Mouse (Mus musculus) heart, postnatal 0 days (tissue): ENCODE results near the gene Lef1. TPM values are rescaled to one million over a fixed set of nuclear protein-coding genes. Genes with fewer than 3 reads are reported as not detected.

ENCODE experiments used
- ATAC-seq: fragments of 200-750 bp; cut with Nextera tagmentation; 2 replicates; pipeline ENCODE4 v1.8.0; 2017; ENCODE audit warnings: low read depth, moderate number of reproducible peaks, moderate library complexity; ENCODE audit not compliant: insufficient read depth
- DNase-seq: peaks from one replicate; pipeline ENCODE4 v3.0.0-alpha.2; 2016; ENCODE audit warnings: low spot score
- H3K27ac ChIP-seq: fragments of 300-500 bp; sonication (generic); 2 replicates; pipeline ENCODE4 v1.5.1; 2014; ENCODE audit warnings: low read depth, mild to moderate bottlenecking
- H3K27me3 ChIP-seq: fragments of 300-500 bp; sonication (generic); 2 replicates; pipeline ENCODE4 v1.6.1; 2014; ENCODE audit warnings: low read length, mixed read lengths; ENCODE audit not compliant: control insufficient read depth, insufficient read depth
- H3K36me3 ChIP-seq: fragments of 300-500 bp; sonication (generic); replicated peaks from 2 replicates; pipeline ENCODE4 v1.6.1; 2014; ENCODE audit warnings: low read length, mixed read lengths; ENCODE audit not compliant: control insufficient read depth, insufficient read depth
- H3K4me1 ChIP-seq: fragments of 300-500 bp; sonication (generic); 2 replicates; pipeline ENCODE4 v1.6.1; 2014; ENCODE audit warnings: antibody characterized with exemption; ENCODE audit not compliant: control insufficient read depth, insufficient read depth
- H3K4me2 ChIP-seq: fragments of 300-500 bp; sonication (generic); 2 replicates; pipeline ENCODE4 v1.6.1; 2014; ENCODE audit warnings: low read depth, mild to moderate bottlenecking, low read length, moderate library complexity
- H3K4me3 ChIP-seq: fragments of 300-500 bp; sonication (generic); 2 replicates; pipeline ENCODE4 v1.5.1; 2014; ENCODE audit warnings: low read depth, low read length
- H3K9ac ChIP-seq: fragments of 300-500 bp; sonication (generic); replicated peaks from 2 replicates; pipeline ENCODE4 v1.6.1; 2014; ENCODE audit warnings: low read depth, low read length, mixed read lengths
- H3K9me3 ChIP-seq: fragments of 300-500 bp; sonication (generic); replicated peaks from 2 replicates; pipeline ENCODE4 v1.6.1; 2016; ENCODE audit warnings: low read length; ENCODE audit not compliant: control insufficient read depth
- CTCF ChIP-seq: IDR thresholded peaks from 2 replicates; pipeline ENCODE4 v1.5.1; 2016; ENCODE audit warnings: antibody characterized with exemption, control low read depth, low read depth
- EP300 ChIP-seq: IDR thresholded peaks from 2 replicates; pipeline ENCODE4 v1.6.1; 2016; ENCODE audit warnings: antibody characterized with exemption, low read depth
- WGBS: fragments of 180-500 bp; shearing (Covaris S2); extraction: QIAGEN DNeasy Blood & Tissue Kit; methylation state at CpG from one replicate; pipeline ENCODE4 v1.1.7; 2014; 5-methylcytosine and 5-hydroxymethylcytosine counted together
- polyA plus RNA-seq: library from polyadenylated mRNA; unstranded; fragments of >200 nt; fragmentation: Nextera tagmentation; extraction: Ambion mirVana; gene quantifications from 2 replicates; pipeline ENCODE4 v1.2.1, GENCODE M21; 2015
- total RNA-seq: library from RNA; depleted of rRNA; stranded (reverse); fragments of >200 nt; gene quantifications from 2 replicates; pipeline ENCODE4 v1.2.3, GENCODE M21; 2014; ENCODE audit warnings: low replicate concordance

Gene Lef1
- total and polyA plus RNA-seq, 2 experiments from 2014 or later = 0.87 TPM; not detected in 1

- H3K4me1 ChIP-seq = peaks cover 17% of the 10 kb centered on the region; the same call in 1 of the 2 replicates
- H3K27ac ChIP-seq = no peak overlapping the region
- 3% methylated on average over 34 of the region's 34 CpGs for WGBS
- H3K36me3 ChIP-seq = no peaks in the 10 kb centered on the region
- H3K4me3 ChIP-seq = peak overlapping the region; percentile 47
- peaks cover 95% of the 10 kb centered on the region for H3K27me3 ChIP-seq
- peak overlapping the region; percentile 68; the same call in 1 of the 2 replicates for H3K4me2 ChIP-seq
- H3K9me3 ChIP-seq = no peaks in the 10 kb centered on the region
- ATAC-seq (no peak), DNase-seq (no peak)
- H3K9ac ChIP-seq = no peak overlapping the region
- TF ChIP-seq EP300 (no peak), CTCF (no peak)
Observed at GRCm38 (mm10) chr3:131107301-131108093, 2.8 kb upstream of the Lef1 start.

DNA sequence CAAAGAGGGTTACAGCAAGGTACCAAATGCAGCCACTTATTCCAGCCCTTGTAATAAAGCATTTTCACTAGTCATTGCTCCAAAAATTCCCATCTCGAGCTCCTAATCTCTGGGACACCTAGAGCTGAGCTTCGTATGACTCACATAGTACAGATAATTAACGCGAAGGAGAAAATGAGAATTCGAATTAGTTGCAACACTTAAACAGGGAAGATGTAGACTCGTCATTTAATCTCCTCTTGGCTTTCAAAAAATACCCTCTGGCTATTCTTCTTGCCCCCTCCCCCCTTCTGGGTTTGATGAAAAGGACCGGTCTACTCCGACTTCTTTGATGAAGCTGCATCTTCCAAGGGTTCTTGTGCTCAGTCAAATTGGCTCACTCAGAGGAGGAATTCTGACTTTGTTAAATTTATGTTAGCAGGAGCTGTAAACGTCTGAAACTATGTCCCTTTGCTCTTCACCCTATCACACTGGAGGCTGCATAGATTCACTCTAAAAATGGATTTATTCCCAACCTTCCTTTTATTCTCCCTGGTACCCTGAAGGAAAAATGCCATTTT lies 2.1 kb upstream of the Lef1 start:
- H3K4me3 ChIP-seq = no peak overlapping the region
- no peak overlapping the region for H3K9ac ChIP-seq
- no peaks in the 10 kb centered on the region for H3K36me3 ChIP-seq
- H3K4me1 ChIP-seq = peaks cover 17% of the 10 kb centered on the region; the same call in 1 of the 2 replicates
- no peak for TF ChIP-seq CTCF
- no peak for TF ChIP-seq EP300
- H3K4me2 ChIP-seq = peak overlapping the region; percentile 68; the same call in 1 of the 2 replicates
- H3K27ac ChIP-seq = no peak overlapping the region
- peaks cover 97% of the 10 kb centered on the region for H3K27me3 ChIP-seq
- no peaks in the 10 kb centered on the region for H3K9me3 ChIP-seq
- 12% methylated on average over 9 of the region's 9 CpGs for WGBS
- DNase-seq (no peak), ATAC-seq (no peak)

DNA sequence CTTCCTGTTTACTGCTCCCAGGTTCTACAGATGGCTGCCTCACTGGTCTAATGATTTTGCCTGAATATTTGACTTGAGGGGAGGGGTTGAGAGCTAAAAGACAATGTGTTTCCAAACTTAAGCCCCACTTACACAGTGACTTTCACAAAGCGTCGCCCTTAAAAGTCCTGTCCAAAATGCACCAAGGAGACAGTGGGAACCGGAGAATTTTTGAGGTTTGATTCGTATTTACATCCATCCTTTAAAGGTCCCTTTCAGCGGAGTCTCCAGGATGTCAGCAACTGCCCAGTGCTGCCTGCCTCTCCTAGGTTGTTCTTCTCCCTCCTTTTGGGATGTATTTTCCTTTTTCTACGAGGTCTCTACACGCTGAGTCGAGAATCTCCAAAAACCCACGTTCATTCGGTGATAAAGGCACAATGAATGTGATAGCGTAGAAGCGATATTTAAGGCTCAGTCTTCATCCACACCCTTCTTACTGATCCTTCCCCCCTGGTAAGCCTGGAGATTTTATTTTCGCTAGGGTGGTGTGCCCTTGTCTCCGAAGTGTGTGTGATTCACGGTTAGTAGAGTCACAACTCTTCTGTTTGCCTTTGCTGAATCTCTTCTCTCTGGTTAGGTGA lies 1.1 kb upstream of the Lef1 start:
- Histone ChIP-seq H3K4me3 (peak overlapping the region; percentile 56; the same call in 1 of the 2 replicates), H3K27ac (no peak overlapping the region), H3K4me2 (peak overlapping the region; percentile 75; the same call in 1 of the 2 replicates), H3K4me1 (peaks cover 17% of the 10 kb centered on the region; the same call in 1 of the 2 replicates), H3K9me3 (no peaks in the 10 kb centered on the region), H3K27me3 (peaks cover 96% of the 10 kb centered on the region), H3K9ac (no peak overlapping the region), H3K36me3 (no peaks in the 10 kb centered on the region)
- ATAC-seq (no peak), DNase-seq (no peak)
- 4% methylated on average over 15 of the region's 15 CpGs for WGBS
- TF ChIP-seq CTCF = no peak
- TF ChIP-seq EP300 = no peak

- DNase-seq (no peak), ATAC-seq (no peak)
- peaks cover 17% of the 10 kb centered on the region; the same call in 1 of the 2 replicates for H3K4me1 ChIP-seq
- no peaks in the 10 kb centered on the region for H3K36me3 ChIP-seq
- H3K9ac ChIP-seq = no peak overlapping the region
- no peak overlapping the region for H3K27ac ChIP-seq
- under 1% methylated on average over 14 of the region's 14 CpGs for WGBS
- no peaks in the 10 kb centered on the region for H3K9me3 ChIP-seq
- peak overlapping the region; percentile 56 for H3K4me3 ChIP-seq
- TF ChIP-seq EP300 (no peak), CTCF (no peak)
- peak overlapping the region; percentile 75 for H3K4me2 ChIP-seq
- peaks cover 96% of the 10 kb centered on the region for H3K27me3 ChIP-seq
Observed at GRCm38 (mm10) chr3:131109686-131110070, 593 bp upstream of the Lef1 start.

GRCm38 (mm10) chr3:131111151-131111850 lies 1.0 kb downstream of the Lef1 start:
- H3K9me3 ChIP-seq = no peaks in the 10 kb centered on the region
- WGBS = under 1% methylated on average over 55 of the region's 59 CpGs
- TF ChIP-seq EP300 (no peak), CTCF (no peak)
- H3K36me3 ChIP-seq = no peaks in the 10 kb centered on the region
- peaks cover 13% of the 10 kb centered on the region; the same call in 1 of the 2 replicates for H3K4me1 ChIP-seq
- H3K9ac ChIP-seq = peak overlapping the region; percentile 46; the same call in 1 of the 2 replicates
- peaks cover 80% of the 10 kb centered on the region for H3K27me3 ChIP-seq
- H3K27ac ChIP-seq = no peak overlapping the region
- DNase-seq (no peak), ATAC-seq (peak; percentile 34; the same call in 1 of the 2 replicates)
- peak overlapping the region; percentile 56 for H3K4me3 ChIP-seq
- peak overlapping the region; percentile 75 for H3K4me2 ChIP-seq
